Mouse (Mus musculus): ENCODE measurements around the gene Rbm10. TPM values are rescaled to one million over a fixed set of nuclear protein-coding genes. Genes with fewer than 3 reads are reported as not detected.

The Rbm10 gene
- 45.6 and 55.8 TPM in 2 replicates for total RNA-seq (2014; rRNA removed; ENCODE audit: low replicate concordance)
- polyA plus RNA-seq (2015; fragmentation: Nextera tagmentation; extraction: Ambion mirVana) = 21.0 and 24.1 TPM in 2 replicates

DNA sequence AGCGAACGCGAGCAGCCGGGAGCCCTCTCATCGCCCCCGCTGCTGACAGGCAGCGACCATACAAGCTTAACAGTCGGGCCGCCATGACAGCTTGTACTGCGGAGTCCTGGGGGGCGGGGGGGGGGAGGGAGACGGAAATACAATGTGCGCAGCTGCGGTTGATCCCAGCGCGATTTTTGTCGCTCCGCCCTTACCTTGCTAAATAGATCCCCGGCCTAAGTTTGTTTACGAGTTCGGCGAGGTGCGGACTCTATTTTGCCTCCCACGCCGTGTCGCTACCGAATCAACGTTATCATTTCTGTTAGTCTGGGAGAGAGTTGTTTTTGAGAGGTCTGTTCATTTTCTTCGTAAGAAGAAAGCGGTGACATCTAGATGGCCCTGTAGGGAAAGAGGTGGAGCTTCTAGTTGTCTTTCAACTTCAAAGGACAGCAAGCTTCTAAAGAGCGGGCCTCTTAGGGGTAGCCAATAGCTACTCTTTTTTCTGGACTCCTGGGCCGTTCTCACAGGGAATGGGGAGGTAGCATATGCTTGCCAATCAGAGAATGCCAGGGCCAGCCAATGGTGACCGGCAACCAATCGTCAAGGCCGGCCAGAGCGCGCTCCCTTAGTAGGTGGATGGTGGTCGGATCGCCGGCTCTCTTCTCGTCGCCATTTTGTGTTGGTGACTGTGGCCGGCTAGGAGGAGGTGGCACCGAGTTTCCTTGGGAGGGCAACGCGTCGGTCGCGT is at the start of gene Rbm10, which contains the start of gene Ndufb11:
Gene Rbm10 (plus strand): TSS at position 328 of the 727 bp plus-strand sequence.
Gene Ndufb11 (minus strand): TSS at position 444 of the 727 bp plus-strand sequence.
- Histone ChIP-seq H3K4me2 (ENCODE audit: low read depth, low read length) (peak within 1 kb of the TSS; percentile 67), H3K27me3 (ENCODE audit: control insufficient read depth, insufficient read depth, low read length) (no peaks in the 10 kb centered on the region), H3K9ac (replicated peaks; ENCODE audit: low read depth, low read length) (peak within 1 kb of the TSS; percentile 70), H3K9me3 (replicated peaks; ENCODE audit: control insufficient read depth, low read length) (no peaks in the 10 kb centered on the region), H3K27ac (ENCODE audit: low read depth) (peak within 1 kb of the TSS; percentile 95), H3K36me3 (replicated peaks; ENCODE audit: control insufficient read depth, insufficient read depth, low read length) (peaks cover 5% of the 10 kb centered on the region), H3K4me3 (ENCODE audit: low read depth, low read length) (peak within 1 kb of the TSS; percentile 72), H3K4me1 (ENCODE audit: control insufficient read depth, insufficient read depth) (no peaks in the 10 kb centered on the region)
- TF ChIP-seq CTCF (IDR thresholded peaks at IDR 0.05; ENCODE audit: low read depth) = no peak
- TF ChIP-seq EP300 (IDR thresholded peaks at IDR 0.05; ENCODE audit: low read depth) = peak; percentile 58; the same call in 1 of the 2 replicates
- WGBS = 17% methylated on average over 38 of the region's 49 CpGs
- ATAC-seq (ENCODE audit: insufficient read depth, low read depth) = peak; percentile 97
- peak; percentile 81 for DNase-seq (ENCODE audit: low spot score)

DNA sequence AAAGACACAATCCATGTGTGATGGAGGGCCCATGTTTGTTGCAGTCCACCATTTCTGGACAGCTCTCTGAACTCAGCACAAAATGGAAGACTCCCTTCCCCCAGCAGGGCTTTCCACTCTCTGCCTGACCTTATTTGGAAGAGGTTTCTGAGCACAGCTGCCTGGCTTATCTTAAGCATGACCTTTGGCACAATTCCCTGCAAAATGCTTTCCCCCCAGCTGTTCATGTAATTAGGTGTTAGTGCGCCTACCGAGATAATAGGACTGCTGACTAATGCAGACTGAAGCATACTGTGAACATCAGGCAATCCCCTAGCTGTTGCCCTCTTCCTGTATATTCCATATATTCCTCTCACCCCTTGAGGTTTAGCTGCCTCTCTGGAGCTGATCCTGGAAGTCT is 46.3 kb upstream of the Rbm10 start:
- Histone ChIP-seq H3K4me3 (ENCODE audit: low read depth, low read length) (no peak overlapping the region), H3K9me3 (replicated peaks; ENCODE audit: control insufficient read depth, low read length) (no peaks in the 10 kb centered on the region; the same call in 1 of the 2 replicates), H3K27ac (ENCODE audit: low read depth) (peak overlapping the region; percentile 62), H3K9ac (replicated peaks; ENCODE audit: low read depth, low read length) (no peak overlapping the region), H3K4me1 (ENCODE audit: control insufficient read depth, insufficient read depth) (peaks cover 6% of the 10 kb centered on the region; the same call in 1 of the 2 replicates), H3K36me3 (replicated peaks; ENCODE audit: control insufficient read depth, insufficient read depth, low read length) (no peaks in the 10 kb centered on the region), H3K27me3 (ENCODE audit: control insufficient read depth, insufficient read depth, low read length) (no peaks in the 10 kb centered on the region), H3K4me2 (ENCODE audit: low read depth, low read length) (no peak overlapping the region)
- WGBS = 11% methylated on average over 2 of the region's 2 CpGs
- DNase-seq (ENCODE audit: low spot score) = peak; percentile 82
- peak; percentile 95 for TF ChIP-seq EP300 (IDR thresholded peaks at IDR 0.05; ENCODE audit: low read depth)
- no peak for TF ChIP-seq CTCF (IDR thresholded peaks at IDR 0.05; ENCODE audit: low read depth)
- peak; percentile 93 for ATAC-seq (ENCODE audit: insufficient read depth, low read depth)

DNA sequence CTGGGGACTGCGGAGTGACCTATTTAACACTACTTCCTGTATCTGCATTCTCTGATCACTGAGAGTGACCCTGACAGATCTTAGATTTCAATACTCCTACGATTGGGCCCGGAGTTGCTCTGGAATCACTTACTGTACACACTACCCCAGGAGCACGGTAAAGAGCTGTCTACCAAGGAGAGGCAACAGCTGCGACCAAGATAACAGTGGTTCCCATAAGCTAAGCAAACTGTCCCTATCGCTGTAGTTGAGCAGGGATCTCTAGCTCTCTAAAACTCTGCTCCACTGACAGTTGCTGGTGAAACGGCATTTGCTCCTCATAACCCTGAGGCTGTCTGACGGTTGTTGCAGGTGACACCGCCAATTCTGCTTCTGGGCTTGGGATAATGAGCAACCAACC is 44.6 kb upstream of the Rbm10 start:
- Histone ChIP-seq H3K27ac (ENCODE audit: low read depth) (no peak overlapping the region), H3K9ac (replicated peaks; ENCODE audit: low read depth, low read length) (no peak overlapping the region), H3K4me2 (ENCODE audit: low read depth, low read length) (no peak overlapping the region), H3K27me3 (ENCODE audit: control insufficient read depth, insufficient read depth, low read length) (no peaks in the 10 kb centered on the region), H3K36me3 (replicated peaks; ENCODE audit: control insufficient read depth, insufficient read depth, low read length) (no peaks in the 10 kb centered on the region), H3K4me3 (ENCODE audit: low read depth, low read length) (no peak overlapping the region), H3K9me3 (replicated peaks; ENCODE audit: control insufficient read depth, low read length) (no peaks in the 10 kb centered on the region; the same call in 1 of the 2 replicates), H3K4me1 (ENCODE audit: control insufficient read depth, insufficient read depth) (peaks cover 6% of the 10 kb centered on the region; the same call in 1 of the 2 replicates)
- DNase-seq (ENCODE audit: low spot score) (no peak), ATAC-seq (ENCODE audit: insufficient read depth, low read depth) (no peak)
- 51% methylated on average over 9 of the region's 9 CpGs for WGBS
- no peak for TF ChIP-seq CTCF (IDR thresholded peaks at IDR 0.05; ENCODE audit: low read depth)
- no peak for TF ChIP-seq EP300 (IDR thresholded peaks at IDR 0.05; ENCODE audit: low read depth)

DNA sequence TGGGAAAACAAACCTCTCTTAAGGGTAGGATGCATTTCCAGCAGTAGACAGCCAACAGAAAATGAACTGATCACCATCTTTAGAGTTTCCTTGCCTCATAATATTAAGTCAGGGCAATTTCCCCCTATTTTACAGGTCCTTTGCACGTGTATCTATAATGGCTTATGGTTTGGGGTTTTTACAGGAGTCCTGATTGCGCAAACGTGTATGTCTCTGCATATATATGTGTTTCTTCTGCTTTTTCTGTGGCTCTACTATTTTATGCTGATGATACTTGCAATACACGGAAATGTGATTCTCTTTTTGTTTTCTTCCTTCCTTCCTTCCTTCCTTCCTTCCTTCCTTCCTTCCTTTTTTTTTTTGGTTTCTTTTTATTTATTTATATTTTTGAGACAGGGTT is 43.4 kb upstream of the Rbm10 start:
- no peak overlapping the region for H3K4me2 ChIP-seq (ENCODE audit: low read depth, low read length)
- WGBS = 75% methylated on average over 4 of the region's 4 CpGs
- ATAC-seq (ENCODE audit: insufficient read depth, low read depth) = no peak
- no peak for DNase-seq (ENCODE audit: low spot score)
- no peak overlapping the region for H3K9ac ChIP-seq (replicated peaks; ENCODE audit: low read depth, low read length)
- H3K4me1 ChIP-seq (ENCODE audit: control insufficient read depth, insufficient read depth) = peaks cover 6% of the 10 kb centered on the region; the same call in 1 of the 2 replicates
- H3K9me3 ChIP-seq (replicated peaks; ENCODE audit: control insufficient read depth, low read length) = no peaks in the 10 kb centered on the region; the same call in 1 of the 2 replicates
- no peak for TF ChIP-seq EP300 (IDR thresholded peaks at IDR 0.05; ENCODE audit: low read depth)
- no peak for TF ChIP-seq CTCF (IDR thresholded peaks at IDR 0.05; ENCODE audit: low read depth)
- H3K36me3 ChIP-seq (replicated peaks; ENCODE audit: control insufficient read depth, insufficient read depth, low read length) = no peaks in the 10 kb centered on the region
- H3K4me3 ChIP-seq (ENCODE audit: low read depth, low read length) = no peak overlapping the region
- H3K27ac ChIP-seq (ENCODE audit: low read depth) = no peak overlapping the region
- H3K27me3 ChIP-seq (ENCODE audit: control insufficient read depth, insufficient read depth, low read length) = no peaks in the 10 kb centered on the region

DNA sequence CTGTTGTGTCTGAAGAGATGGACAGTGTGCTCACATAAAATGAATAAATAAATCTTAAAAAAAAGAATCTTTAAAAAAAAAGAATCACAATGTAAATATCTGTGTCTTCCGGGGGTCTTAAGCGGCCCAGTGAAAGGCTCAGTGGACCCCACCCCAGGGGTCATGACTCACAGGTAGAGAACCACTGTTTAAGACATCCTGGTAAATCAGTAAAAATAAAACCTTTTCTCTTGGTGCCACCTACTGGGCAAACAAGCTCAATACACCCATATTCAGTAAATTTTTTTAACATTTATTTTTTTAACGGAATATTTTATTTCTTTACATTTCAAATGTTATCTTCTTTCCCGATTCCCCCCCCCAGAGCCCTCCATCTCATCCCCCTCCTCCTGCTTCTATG is 29.3 kb upstream of the Rbm10 start:
- Histone ChIP-seq H3K4me2 (ENCODE audit: low read depth, low read length) (no peak overlapping the region), H3K36me3 (replicated peaks; ENCODE audit: control insufficient read depth, insufficient read depth, low read length) (no peaks in the 10 kb centered on the region), H3K27me3 (ENCODE audit: control insufficient read depth, insufficient read depth, low read length) (no peaks in the 10 kb centered on the region), H3K27ac (ENCODE audit: low read depth) (no peak overlapping the region), H3K9ac (replicated peaks; ENCODE audit: low read depth, low read length) (no peak overlapping the region), H3K9me3 (replicated peaks; ENCODE audit: control insufficient read depth, low read length) (no peaks in the 10 kb centered on the region), H3K4me1 (ENCODE audit: control insufficient read depth, insufficient read depth) (no peaks in the 10 kb centered on the region), H3K4me3 (ENCODE audit: low read depth, low read length) (no peak overlapping the region)
- DNase-seq (ENCODE audit: low spot score) (no peak), ATAC-seq (ENCODE audit: insufficient read depth, low read depth) (no peak)
- 19% methylated on average over 4 of the region's 4 CpGs for WGBS
- TF ChIP-seq EP300 (IDR thresholded peaks at IDR 0.05; ENCODE audit: low read depth) = no peak
- peak; percentile 29 for TF ChIP-seq CTCF (IDR thresholded peaks at IDR 0.05; ENCODE audit: low read depth)

Data from heart, postnatal 0 days (tissue).